Mouse (Mus musculus) bone marrow macrophage, adult 2 months (primary cell): ENCODE measurements at regions not wholly inside any gene's neighbourhood (a gene's known extent, or its start where the extent isn't known, plus 50 kb on each side); places are given as distances from the start of the nearest gene placed in this dataset.
A peak's percentile ranks its signal among the peaks of the same experiment; 100 is the strongest.

ENCODE experiments used
- H3K27ac ChIP-seq: 2 replicates; pipeline ENCODE4 v1.5.1; 2012; ENCODE audit warnings: low read depth, low read length; ENCODE audit not compliant: insufficient read depth
- H3K4me1 ChIP-seq: 2 replicates; pipeline ENCODE4 v1.6.1; 2012; ENCODE audit warnings: low read length; ENCODE audit not compliant: control insufficient read depth, insufficient read depth
- H3K4me3 ChIP-seq: 2 replicates; pipeline ENCODE4 v1.5.1; 2012; ENCODE audit warnings: mild to moderate bottlenecking, low read length, moderate library complexity; ENCODE audit not compliant: insufficient read depth
- CTCF ChIP-seq: IDR thresholded peaks from 2 replicates; pipeline ENCODE4 v1.5.1; 2012; ENCODE audit warnings: low read depth, mild to moderate bottlenecking, low read length, moderate library complexity
- POLR2A ChIP-seq: IDR thresholded peaks from 2 replicates; pipeline ENCODE4 v1.6.1; 2012; ENCODE audit warnings: mild to moderate bottlenecking, low read depth, low read length, borderline replicate concordance

GRCm38 (mm10) chr16:73768706-73769105 is 642.9 kb downstream of the Robo2 start:
- Histone ChIP-seq H3K4me1 (peaks cover 6% of the 10 kb centered on the region), H3K27ac (0 out of 2 replicates have a peak overlapping the region, but pooled peaks have one; percentile 14), H3K4me3 (no peak overlapping the region)
- TF ChIP-seq CTCF, result no peak
- no peak for TF ChIP-seq POLR2A

GRCm38 (mm10) chr16:73765184-73765583 is 646.4 kb downstream of the Robo2 start:
- Histone ChIP-seq H3K4me1 (peaks cover 6% of the 10 kb centered on the region), H3K4me3 (no peak overlapping the region), H3K27ac (no peak overlapping the region)
- TF ChIP-seq CTCF (no peak), POLR2A (no peak)

GRCm38 (mm10) chr16:73760921-73761320 is 650.7 kb downstream of the Robo2 start:
- no peak for TF ChIP-seq POLR2A
- TF ChIP-seq CTCF, result no peak
- Histone ChIP-seq H3K27ac (no peak overlapping the region), H3K4me1 (no peaks in the 10 kb centered on the region; the same call in 1 of the 2 replicates), H3K4me3 (no peak overlapping the region)

GRCm38 (mm10) chr16:73758872-73759271 is 652.8 kb downstream of the Robo2 start:
- no peak overlapping the region for H3K27ac ChIP-seq
- H3K4me1 ChIP-seq, result no peaks in the 10 kb centered on the region
- TF ChIP-seq POLR2A, result no peak
- no peak for TF ChIP-seq CTCF
- no peak overlapping the region for H3K4me3 ChIP-seq

GRCm38 (mm10) chr16:73754302-73754701 is 657.3 kb downstream of the Robo2 start:
- H3K4me1 ChIP-seq, result no peaks in the 10 kb centered on the region
- no peak overlapping the region for H3K27ac ChIP-seq
- no peak overlapping the region for H3K4me3 ChIP-seq
- no peak for TF ChIP-seq POLR2A
- no peak for TF ChIP-seq CTCF

- TF ChIP-seq POLR2A, result no peak
- no peak overlapping the region for H3K27ac ChIP-seq
- no peak overlapping the region for H3K4me3 ChIP-seq
- H3K4me1 ChIP-seq, result no peaks in the 10 kb centered on the region
Observed at GRCm38 (mm10) chr16:73728297-73728696, 683.3 kb downstream of the Robo2 start.

GRCm38 (mm10) chr16:73719691-73720090 is 691.9 kb downstream of the Robo2 start:
- no peaks in the 10 kb centered on the region for H3K4me1 ChIP-seq
- no peak overlapping the region for H3K4me3 ChIP-seq
- no peak overlapping the region for H3K27ac ChIP-seq
- TF ChIP-seq POLR2A (no peak), CTCF (no peak)

- no peak for TF ChIP-seq CTCF
- TF ChIP-seq POLR2A, result no peak
- no peaks in the 10 kb centered on the region for H3K4me1 ChIP-seq
- no peak overlapping the region for H3K4me3 ChIP-seq
- no peak overlapping the region for H3K27ac ChIP-seq
Observed at GRCm38 (mm10) chr16:73716301-73716700, 695.3 kb downstream of the Robo2 start.

GRCm38 (mm10) chr16:73707051-73707450 is 704.6 kb downstream of the Robo2 start:
- TF ChIP-seq POLR2A (no peak), CTCF (no peak)
- H3K4me1 ChIP-seq, result no peaks in the 10 kb centered on the region
- H3K4me3 ChIP-seq, result no peak overlapping the region
- no peak overlapping the region for H3K27ac ChIP-seq

- no peak for TF ChIP-seq CTCF
- TF ChIP-seq POLR2A, result no peak
- H3K4me3 ChIP-seq, result no peak overlapping the region
- no peak overlapping the region for H3K27ac ChIP-seq
- no peaks in the 10 kb centered on the region for H3K4me1 ChIP-seq
Observed at GRCm38 (mm10) chr16:73689274-73689673, 722.4 kb downstream of the Robo2 start.

GRCm38 (mm10) chr16:73679804-73680203 is 731.8 kb downstream of the Robo2 start:
- Histone ChIP-seq H3K27ac (no peak overlapping the region), H3K4me3 (no peak overlapping the region), H3K4me1 (no peaks in the 10 kb centered on the region)
- TF ChIP-seq POLR2A, result no peak
- TF ChIP-seq CTCF, result no peak
